Mouse (Mus musculus): ENCODE results near the gene Gtf3a. TPM values are rescaled to one million over a fixed set of nuclear protein-coding genes. Genes with fewer than 3 reads are reported as not detected.

Gene Gtf3a
- total RNA-seq, 4 experiments from 2014 or later, result 15.8 to 22.6 (median 19.9) TPM

GRCm38 (mm10) chr5:146981376-146981775 lies 32.9 kb downstream of the Gtf3a start:
- no peak for DNase-seq (ENCODE audit: low spot score)

GRCm38 (mm10) chr5:146983216-146983615 lies 34.8 kb downstream of the Gtf3a start:
- DNase-seq (ENCODE audit: low spot score), result peak; percentile 61

GRCm38 (mm10) chr5:146985725-146986433 lies 37.4 kb downstream of the Gtf3a start:
- DNase-seq (ENCODE audit: low spot score), result no peak

GRCm38 (mm10) chr5:146987588-146987987 lies 39.1 kb downstream of the Gtf3a start:
- DNase-seq (ENCODE audit: low spot score), result no peak

- no peak for DNase-seq (ENCODE audit: low spot score)
Observed at GRCm38 (mm10) chr5:146989051-146989450, 40.6 kb downstream of the Gtf3a start.

GRCm38 (mm10) chr5:146993509-146993908 lies 45.1 kb downstream of the Gtf3a start:
- peak; percentile 42 for DNase-seq (ENCODE audit: low spot score)

GRCm38 (mm10) chr5:146994973-146995372 lies 46.5 kb downstream of the Gtf3a start:
- no peak for DNase-seq (ENCODE audit: low spot score)

GRCm38 (mm10) chr5:146996812-146997211 lies 48.4 kb downstream of the Gtf3a start:
- no peak for DNase-seq (ENCODE audit: low spot score)

GRCm38 (mm10) chr5:146998802-146999201 lies 50.3 kb downstream of the Gtf3a start:
- DNase-seq (ENCODE audit: low spot score), result no peak

- no peak for DNase-seq (ENCODE audit: low spot score)
Observed at GRCm38 (mm10) chr5:147001312-147001711, 52.9 kb downstream of the Gtf3a start.

GRCm38 (mm10) chr5:147003303-147003702 lies 54.8 kb downstream of the Gtf3a start:
- DNase-seq (ENCODE audit: low spot score), result no peak

Other genes starting within 250 kb of the Gtf3a start
- gene Usp12, start 153.7 kb upstream of the Gtf3a start, total RNA-seq (2022), result 10 to 100 TPM; 14.7 to 18.7 (median 18.0) TPM
- gene Rpl21, start 115.8 kb upstream of the Gtf3a start, total RNA-seq (2022), result 100 to 1,000 TPM in 3 of 4 experiments, 10 to 100 TPM in 1; 76.1 to 145 (median 124) TPM
- gene Rasl11a, start 103.6 kb upstream of the Gtf3a start, total RNA-seq (2022), result 1 to 10 TPM; 1.3 to 2.6 (median 2.0) TPM
- gene Mtif3, start 15.1 kb downstream of the Gtf3a start, total RNA-seq (2022), result 10 to 100 TPM; 26.8 to 38.0 (median 31.5) TPM
- gene Lnx2, start 127.9 kb downstream of the Gtf3a start, total RNA-seq (2022), result 10 to 100 TPM in 2 of 4 experiments, 1 to 10 TPM in 2; 7.4 to 11.5 (median 9.4) TPM
- gene Polr1d, start 128.4 kb downstream of the Gtf3a start, total RNA-seq (2022), result 10 to 100 TPM; 66.0 to 75.4 (median 70.5) TPM
- not detected for gene Gsx1, start 240.0 kb downstream of the Gtf3a start, total RNA-seq (2022)